Mouse (Mus musculus) fibroblast of lung, adult 2 months (primary cell): ENCODE measurements around the gene Hipk2.
"Not testable (repeated sequence)": the region's sequence is repeated elsewhere in the genome, so short reads cannot be mapped to it uniquely, and the experiment has no call there.

Experiments used
- DNase-seq: peaks from one replicate; pipeline ENCODE4 v3.0.0-alpha.2; 2011; ENCODE audit warnings: low read depth

Hipk2 gene

DNA sequence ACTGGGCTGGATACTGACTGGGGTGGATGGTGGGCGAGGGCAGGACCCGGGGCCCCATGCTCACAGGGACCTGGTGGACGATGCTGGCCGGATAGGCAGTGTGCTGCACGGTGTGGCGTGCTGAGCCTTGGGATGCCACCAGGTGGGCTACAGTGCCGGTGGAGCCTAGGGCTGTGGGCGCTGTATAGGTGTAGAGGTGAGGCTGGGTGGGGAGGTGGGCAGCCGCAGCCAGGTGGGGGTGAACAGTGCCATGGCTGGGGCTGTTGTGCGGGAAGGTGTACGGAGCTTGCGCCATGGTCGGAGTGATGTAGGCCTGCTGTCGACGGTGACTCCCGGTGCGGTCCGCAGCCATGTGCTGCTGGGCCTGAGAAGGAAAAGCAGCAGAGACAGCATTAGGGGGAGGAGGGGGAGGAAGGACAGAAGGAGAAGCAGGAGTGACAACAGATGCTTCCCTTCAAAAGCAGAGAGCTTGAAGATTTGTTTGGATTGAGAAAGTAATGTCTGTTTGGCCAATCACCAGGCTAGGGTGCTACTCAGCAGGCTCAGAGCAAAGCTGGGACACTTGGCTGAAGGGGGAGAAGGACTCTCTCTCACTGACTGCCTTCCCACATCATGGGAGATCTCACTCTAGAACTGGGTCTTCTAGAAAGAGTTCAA is 177.6 kb downstream of the Hipk2 start:
- DNase-seq = no peak

DNA sequence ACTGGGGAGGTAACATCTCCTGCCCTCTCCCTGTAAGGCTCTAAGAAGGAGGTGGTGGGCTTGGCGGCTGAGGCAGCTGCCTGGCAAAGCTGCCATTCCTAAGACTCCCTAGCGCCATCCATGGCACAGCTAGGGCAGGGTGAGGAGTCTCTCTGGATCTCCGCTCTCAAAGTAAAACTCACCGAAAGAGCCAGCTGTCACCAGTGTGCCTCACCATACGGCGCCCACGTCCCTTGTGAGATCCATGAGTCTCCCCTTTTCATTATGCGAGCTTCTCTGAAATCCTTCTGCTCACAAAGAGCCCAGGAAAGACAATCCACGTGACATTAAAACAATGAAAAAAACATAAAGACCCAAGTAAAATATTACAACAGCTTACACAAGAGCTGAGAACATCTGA is 179.4 kb downstream of the Hipk2 start:
- DNase-seq = no peak

- peak; percentile 35 for DNase-seq
Observed at GRCm38 (mm10) chr6:38695380-38696054, 180.4 kb downstream of the Hipk2 start.

DNA sequence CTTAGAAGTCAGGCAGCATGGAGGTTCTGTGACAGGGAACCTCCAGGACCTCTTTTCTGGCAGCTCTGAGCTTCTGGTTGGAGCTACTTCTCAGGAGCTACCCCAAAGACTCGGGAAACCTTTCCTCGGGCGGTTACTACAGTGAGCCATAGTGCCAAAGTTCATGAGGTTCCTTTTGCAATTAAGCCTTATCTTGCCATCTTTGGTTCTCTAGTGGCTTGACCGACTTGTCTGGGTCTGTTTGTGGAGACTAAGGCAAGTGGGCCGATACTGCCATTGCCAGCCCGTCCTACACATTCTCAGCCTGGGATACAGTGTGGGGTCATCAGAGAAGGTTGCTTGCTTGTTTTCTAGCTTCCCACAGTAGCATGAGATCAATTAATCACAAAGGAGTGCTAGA is 183.4 kb downstream of the Hipk2 start:
- DNase-seq = no peak

DNA sequence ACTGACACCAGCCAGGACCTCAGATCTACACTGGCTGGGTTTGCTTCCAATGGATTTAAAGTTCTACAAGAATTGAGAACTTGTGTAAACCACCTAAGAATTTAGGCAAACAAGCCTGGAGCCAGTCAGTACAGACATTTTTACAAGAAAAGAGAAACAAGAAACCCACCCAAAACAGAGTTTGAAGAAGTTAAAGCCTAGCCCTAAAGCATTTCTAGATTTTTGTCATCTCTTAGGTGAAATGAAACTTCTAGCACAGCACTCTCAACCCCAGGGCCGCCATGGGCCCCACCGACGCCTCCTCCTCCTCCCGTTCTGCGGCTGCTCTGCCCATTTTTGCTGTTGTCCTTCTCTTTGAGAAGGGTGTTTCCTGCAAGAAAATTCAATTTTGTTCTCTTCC is 184.9 kb downstream of the Hipk2 start:
- no peak for DNase-seq

- no peak for DNase-seq
Observed at GRCm38 (mm10) chr6:38690615-38691014, 185.3 kb downstream of the Hipk2 start.

DNA sequence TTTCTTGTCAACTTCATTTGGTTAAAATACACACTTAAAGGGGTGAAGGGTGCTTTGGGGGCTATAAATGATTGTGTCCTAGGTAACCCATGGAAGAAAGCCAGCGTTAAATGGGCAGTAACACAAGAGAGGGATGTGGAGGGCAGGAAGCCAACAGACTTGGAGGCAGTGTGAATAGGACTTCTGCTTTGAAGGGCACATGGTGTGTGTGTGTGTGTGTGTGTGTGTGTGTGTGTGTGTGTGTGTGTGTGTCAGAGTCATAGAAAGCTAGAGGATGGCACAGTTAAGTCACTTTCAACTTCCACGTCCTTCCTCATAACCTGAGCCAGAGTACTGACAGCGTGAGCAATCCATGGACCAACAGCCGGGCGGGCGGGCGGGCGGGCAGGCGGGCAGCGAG is 187.1 kb downstream of the Hipk2 start:
- DNase-seq = no peak

- DNase-seq = no peak
Observed at GRCm38 (mm10) chr6:38687216-38687615, 188.7 kb downstream of the Hipk2 start.

DNA sequence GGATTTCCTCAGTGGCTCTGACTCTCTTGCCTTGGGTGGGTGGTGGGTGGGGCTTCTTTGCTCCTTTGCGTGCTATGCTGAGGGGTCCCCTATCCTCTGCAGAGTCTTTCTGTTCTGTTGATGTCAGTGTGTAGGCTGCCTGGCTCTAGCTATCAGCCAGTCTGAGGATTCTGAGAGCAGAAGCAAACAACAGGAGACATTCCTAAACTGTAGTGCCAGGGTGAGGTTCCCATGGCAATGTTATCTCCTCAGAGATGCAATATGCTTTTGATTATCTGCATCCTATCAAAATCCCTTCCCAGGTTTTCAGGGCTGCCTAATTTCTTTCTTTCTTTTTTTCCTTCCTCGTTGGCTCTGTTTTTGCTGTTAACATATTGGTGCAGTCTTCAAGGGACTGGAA is 193.4 kb downstream of the Hipk2 start:
- DNase-seq = no peak

DNA sequence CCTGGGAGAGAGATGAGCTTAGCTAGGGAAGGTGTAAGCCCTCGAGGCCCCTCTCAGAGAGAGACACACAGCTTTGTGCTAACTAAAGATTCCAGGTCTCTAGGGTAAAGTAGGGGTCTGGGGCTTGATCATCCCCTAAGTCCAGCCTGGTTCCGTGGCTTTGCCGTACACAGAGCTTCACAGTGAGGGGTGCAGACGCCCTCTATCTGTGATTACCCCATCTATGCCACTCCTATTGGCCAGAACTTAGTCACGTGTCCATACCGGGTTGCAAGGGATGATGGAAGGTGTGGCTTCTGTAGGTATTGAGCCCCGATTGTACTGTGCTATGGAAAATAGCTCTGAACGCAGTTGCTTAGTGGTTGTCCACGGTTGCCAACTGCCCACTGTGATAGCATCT is 198.3 kb downstream of the Hipk2 start:
- DNase-seq = no peak

GRCm38 (mm10) chr6:38676723-38677122 is 199.2 kb downstream of the Hipk2 start:
- no peak for DNase-seq

DNA sequence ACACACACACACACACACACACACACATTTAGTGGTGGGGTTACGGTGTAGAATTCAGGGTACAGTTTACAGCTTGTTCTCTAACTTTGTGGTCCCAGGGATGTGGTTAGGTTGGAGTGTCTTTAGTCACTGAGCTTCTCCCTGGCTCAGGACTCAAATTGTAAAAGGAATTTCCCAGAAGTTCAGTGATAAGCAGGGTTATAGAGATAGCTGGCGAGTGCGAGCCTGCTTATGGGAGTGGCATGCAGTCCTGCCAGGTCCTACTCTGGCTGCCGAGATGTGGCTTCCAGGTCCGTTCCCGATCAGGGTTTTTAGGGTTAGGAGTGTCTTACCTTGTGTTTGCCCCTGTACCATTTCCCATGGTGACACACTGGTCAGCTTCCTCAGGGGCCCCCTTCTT is 199.7 kb downstream of the Hipk2 start:
- DNase-seq = no peak

GRCm38 (mm10) chr6:38672011-38672410 is 204.0 kb downstream of the Hipk2 start:
- DNase-seq = no peak

- DNase-seq = no peak
Observed at GRCm38 (mm10) chr6:38671270-38671669, 204.7 kb downstream of the Hipk2 start.

GRCm38 (mm10) chr6:38670488-38670887 is 205.5 kb downstream of the Hipk2 start:
- not testable (repeated sequence) for DNase-seq

DNA sequence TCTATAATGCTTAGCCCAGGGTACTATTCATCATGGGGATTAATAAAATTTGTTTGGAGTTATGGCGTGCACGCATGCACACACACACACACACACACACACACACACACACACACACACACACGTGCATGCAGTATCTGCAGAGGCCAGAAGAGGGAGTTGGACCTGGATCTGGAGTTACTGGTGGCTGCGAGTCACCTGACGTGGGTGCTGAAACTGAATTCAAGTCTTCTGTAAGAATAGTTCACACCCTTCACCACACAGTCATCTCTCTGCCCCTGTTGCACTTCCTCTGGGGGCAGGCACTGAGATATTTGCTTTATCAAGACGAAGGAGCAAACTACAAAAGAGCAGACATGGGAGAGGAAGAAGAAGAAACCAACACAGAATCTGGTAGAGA is 206.4 kb downstream of the Hipk2 start:
- DNase-seq = no peak

DNA sequence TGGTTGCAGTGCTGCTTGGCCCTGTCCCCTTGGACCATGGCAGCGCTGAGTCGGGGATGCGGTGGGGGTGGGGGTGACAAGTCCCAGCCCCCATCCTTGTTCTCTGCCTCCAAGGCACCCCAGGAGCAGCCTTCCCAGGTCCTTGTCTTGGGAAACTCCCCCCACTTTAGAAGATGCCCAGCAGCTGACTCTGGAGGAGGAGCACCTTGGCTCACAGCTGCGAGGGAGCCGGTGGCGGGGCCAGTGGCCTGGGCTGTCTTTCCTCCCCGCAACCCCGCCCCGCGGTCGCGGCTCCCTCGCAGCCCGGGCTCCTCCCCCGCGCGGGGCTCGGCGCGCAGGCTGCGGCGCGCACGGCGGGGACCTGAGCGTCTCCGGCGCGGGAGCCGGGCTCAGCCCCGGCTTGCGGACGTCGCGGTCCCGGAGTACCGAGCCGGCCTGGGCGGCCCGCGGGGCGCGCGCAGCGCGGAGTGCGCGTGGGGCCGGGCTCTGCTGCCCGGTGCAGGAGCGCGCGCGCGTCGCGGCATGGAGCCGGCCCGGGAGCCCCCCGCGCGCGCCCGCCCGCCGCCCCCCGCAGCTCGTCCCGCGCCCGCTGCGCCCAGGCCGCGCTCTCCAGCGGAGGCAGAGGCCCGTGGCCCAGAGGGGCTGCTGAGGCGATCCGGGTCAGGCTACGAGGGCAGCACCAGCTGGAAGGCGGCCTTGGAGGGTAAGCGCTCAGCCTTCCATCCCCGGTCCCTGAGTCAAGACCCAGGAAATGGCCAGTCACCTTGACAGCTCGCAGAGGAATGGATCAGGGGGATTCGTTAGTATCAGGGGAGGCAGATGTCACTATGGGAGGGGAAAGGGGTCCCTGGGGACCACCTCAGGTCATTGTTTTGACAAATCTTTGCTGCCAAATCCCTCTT is 213.0 kb downstream of the Hipk2 start, which contains the start of gene Clec2l:
Clec2l (plus strand) TSS at position 356 of the 902 bp plus-strand sequence.
- no peak for DNase-seq

DNA sequence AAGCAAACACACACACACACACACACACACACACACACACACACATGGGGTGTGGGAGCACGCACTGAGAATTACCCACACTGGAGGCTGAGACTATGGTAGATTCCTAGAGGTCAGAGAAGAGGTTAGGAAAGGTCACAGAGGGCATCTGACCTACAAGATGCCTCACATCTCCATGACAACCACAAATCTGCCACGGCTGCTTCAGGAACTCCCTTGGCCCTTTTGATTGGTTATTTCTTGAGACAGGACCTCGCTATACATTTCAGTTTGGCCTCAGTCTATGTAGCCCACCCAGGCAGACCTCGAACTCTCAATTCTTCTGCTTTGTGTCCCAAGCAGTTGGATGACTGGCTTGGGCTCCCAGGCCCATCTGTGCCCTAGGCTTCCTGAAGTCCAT is 214.3 kb downstream of the Hipk2 start:
- DNase-seq = no peak

DNA sequence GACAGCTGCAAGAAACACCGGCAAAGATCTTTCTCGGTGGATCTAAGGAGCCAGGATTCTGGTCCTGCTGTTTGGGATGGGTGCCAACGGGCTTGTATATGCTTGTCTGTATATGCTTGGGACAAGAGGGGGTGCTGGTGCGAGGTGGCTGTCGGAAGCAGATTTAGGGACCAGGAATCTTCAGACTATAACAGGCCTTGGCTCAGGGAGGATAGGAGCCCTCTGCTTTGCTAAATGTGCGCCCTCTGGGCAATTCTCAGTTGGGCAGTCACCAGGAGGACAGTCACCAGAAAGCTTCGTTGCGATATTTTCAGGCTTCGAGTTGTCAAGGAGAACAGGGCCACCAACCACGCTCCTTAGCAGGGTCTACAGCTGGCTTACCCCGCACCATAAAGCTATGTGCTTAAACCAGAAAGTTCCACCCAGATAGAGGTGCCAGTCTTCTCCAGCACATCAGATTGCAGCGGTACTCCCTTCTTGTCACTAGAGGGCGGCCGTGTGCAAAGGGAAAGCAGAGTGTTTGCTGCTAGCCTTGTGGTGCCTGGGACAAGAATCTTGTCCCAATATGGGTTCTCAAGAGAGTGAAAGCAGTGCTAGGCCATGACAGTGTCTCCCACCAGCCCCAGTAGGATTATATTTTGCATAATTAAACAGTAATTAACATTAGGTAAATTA is 225.6 kb downstream of the Hipk2 start:
- DNase-seq = no peak

- no peak for DNase-seq
Observed at GRCm38 (mm10) chr6:38649545-38649944, 226.4 kb downstream of the Hipk2 start.
